Mouse (Mus musculus): ENCODE results near the gene Postn. TPM values are rescaled to one million over a fixed set of nuclear protein-coding genes. Genes with fewer than 3 reads are reported as not detected.

Gene Postn
- total RNA-seq, 2 experiments from 2014 or later, result 688 to 719 TPM

GRCm38 (mm10) chr3:54420189-54420928, 59.5 kb downstream of the Postn start:
- no peak for DNase-seq

DNA sequence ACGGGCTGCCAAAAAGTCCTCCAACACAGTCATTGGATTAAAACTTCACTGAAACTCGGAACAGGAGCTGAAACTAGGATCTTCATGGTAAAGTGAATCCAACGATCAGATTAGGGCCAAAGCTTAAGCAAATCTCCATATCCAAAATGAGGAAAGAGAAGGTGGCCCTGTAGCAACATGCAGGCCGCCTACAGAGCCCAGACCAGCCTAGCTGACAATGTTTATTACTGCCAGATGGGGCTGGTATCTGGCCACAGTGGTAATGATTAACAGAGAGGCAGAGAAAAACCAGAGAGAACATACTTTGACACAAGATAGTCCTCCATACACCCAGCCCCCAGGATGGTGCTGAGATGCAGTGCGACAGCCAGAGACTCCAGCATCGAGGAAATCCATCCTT, 60.1 kb downstream of the Postn start:
- DNase-seq, result no peak

DNA sequence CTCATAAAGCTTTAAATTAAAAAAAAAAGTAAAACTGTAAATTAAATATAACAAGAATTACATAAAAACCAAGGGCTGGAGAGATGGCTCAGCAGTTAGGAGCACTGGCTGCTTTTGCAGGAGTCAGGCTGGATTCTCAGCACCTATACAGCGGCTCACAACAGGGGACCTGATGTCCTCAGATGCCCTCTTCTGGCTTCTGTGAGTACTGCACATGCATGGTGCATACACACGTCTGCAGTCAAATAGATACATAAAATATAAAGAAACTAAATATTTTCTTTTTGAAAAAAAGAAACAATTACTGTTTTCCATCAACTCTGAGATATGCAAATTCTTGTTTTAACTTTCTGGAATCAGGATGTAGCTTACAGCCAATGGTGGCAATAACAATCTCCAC, 60.8 kb downstream of the Postn start:
- DNase-seq, result no peak

GRCm38 (mm10) chr3:54424146-54424545, 63.2 kb downstream of the Postn start:
- no peak for DNase-seq

GRCm38 (mm10) chr3:54431663-54432062, 70.8 kb downstream of the Postn start:
- no peak for DNase-seq

- DNase-seq, result no peak
Measured at GRCm38 (mm10) chr3:54432167-54432566, 71.3 kb downstream of the Postn start.

GRCm38 (mm10) chr3:54432605-54433004, 71.7 kb downstream of the Postn start:
- DNase-seq, result no peak

DNA sequence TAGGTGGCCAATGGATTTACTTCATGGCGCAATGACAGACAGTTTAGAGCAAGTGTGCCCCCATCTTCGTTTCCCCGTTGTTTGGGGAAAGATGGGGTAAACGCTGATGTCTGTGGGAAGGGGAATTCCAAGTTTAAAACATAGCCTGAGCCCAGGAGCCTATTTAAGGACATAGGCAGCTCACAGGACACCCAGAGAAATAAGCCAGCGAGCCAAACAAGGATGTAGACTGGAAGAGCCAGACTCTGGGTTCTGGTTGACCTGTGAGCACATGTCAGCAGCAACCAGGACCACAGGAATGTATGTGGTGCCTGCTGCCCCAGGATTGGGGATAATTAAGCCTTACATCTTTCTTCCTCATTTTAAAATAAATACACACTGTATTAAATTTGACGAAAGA, 73.7 kb downstream of the Postn start:
- no peak for DNase-seq

DNA sequence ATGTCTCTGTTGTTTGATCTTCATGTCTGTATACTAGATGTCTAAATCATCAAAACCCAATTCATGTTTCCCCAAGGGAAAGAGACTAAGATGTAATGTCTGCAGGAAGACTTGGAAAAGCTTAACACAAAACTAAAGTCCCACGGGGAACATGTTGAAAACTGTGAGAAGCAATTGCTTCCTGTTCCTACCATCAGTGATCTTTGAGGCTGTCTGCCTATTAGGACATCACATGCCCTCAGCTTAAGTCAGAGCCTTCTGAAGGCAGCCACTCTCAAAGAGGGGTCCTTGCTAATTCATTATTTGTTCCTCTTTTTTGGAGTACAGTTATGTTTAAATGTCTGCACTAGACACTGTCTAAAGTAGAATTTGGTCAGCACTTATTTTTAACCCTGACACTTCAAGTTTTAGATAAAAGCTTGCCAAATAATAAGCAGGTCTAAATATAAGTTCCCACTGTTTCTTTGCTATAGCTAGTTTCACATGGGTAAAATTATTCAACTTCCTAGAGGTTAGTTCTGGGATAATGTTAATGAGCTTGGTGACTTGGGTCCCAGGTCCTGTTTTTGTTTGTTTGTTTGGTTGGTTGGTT, 75.6 kb downstream of the Postn start:
- DNase-seq, result no peak

Other genes starting within 250 kb of the Postn start
- gene Trpc4, start 205.1 kb upstream of the Postn start, total RNA-seq (2021), result under 1 TPM; 0.11 to 0.26 TPM